Mouse (Mus musculus) layer of hippocampus, adult 6 months (tissue): ENCODE results near the gene Olfr310. TPM values are rescaled to one million over a fixed set of nuclear protein-coding genes. Genes with fewer than 3 reads are reported as not detected.

Source experiments
- long read RNA-seq, 2 experiments: library from polyadenylated mRNA; unstranded; transcript quantifications; one replicate each; pipeline ENCODE4 v2.0.0; 2019 to 2020
- microRNA-seq: library from miRNA; unstranded; fragments of <30 nt; microRNA quantifications from one replicate; pipeline ENCODE4 v1.2.0, GENCODE M21; 2020
- polyA plus RNA-seq: library from polyadenylated mRNA; unstranded; fragments of <200 nt; fragmentation: Nextera tagmentation; gene quantifications from 2 replicates; pipeline ENCODE4 v1.2.3, GENCODE M21; 2021

The Olfr310 gene
- not detected in 2 replicates for polyA plus RNA-seq
- long read RNA-seq, experiment 1, result 0 reads
- long read RNA-seq, experiment 2, result 0 reads

GRCm38 (mm10) chr7:86277072-86277471, at the start of gene Olfr310:
Olfr310 (minus strand) TSS chr7:86277172.

GRCm38 (mm10) chr7:86325530-86325929, 48.6 kb upstream of the Olfr310 start, which contains the start of gene Olfr308:
Olfr308 (minus strand) TSS chr7:86325630.

GRCm38 (mm10) chr7:86313608-86314007, 36.6 kb upstream of the Olfr310 start, which contains the start of gene Olfr309:
Olfr309 (minus strand) TSS chr7:86313708.

GRCm38 (mm10) chr7:86246208-86246607, 30.8 kb downstream of the Olfr310 start, which contains the start of gene Vmn2r76:
Vmn2r76 (minus strand) TSS chr7:86246308.

Small RNA genes within 50 kb of the gene (microRNA-seq; reads per million reads assigned to microRNA genes)
- not detected for gene Gm23192

Other genes starting within 250 kb of the Olfr310 start
- not detected in 2 replicates for gene Vmn2r75, start 105.4 kb downstream of the Olfr310 start, polyA plus RNA-seq
- gene Vmn2r76, start 30.9 kb downstream of the Olfr310 start, polyA plus RNA-seq, result not detected in 2 replicates
- not detected in 2 replicates for gene Olfr309, start 36.5 kb upstream of the Olfr310 start, polyA plus RNA-seq
- gene Olfr308, start 48.5 kb upstream of the Olfr310 start, polyA plus RNA-seq, result not detected in 2 replicates
- not detected in 2 replicates for gene Olfr307, start 60.4 kb upstream of the Olfr310 start, polyA plus RNA-seq
- gene Olfr305, start 89.8 kb upstream of the Olfr310 start, polyA plus RNA-seq, result not detected in 2 replicates
- gene Olfr304, start 109.5 kb upstream of the Olfr310 start, polyA plus RNA-seq, result not detected in 2 replicates
- not detected in 2 replicates for gene Olfr303, start 120.6 kb upstream of the Olfr310 start, polyA plus RNA-seq
- not detected in 2 replicates for gene Olfr301, start 126.7 kb upstream of the Olfr310 start, polyA plus RNA-seq
- gene Olfr299, start 182.7 kb upstream of the Olfr310 start, polyA plus RNA-seq, result not detected in 2 replicates
- gene Olfr298, start 215.3 kb upstream of the Olfr310 start, polyA plus RNA-seq, result not detected in 2 replicates
- gene Olfr297, start 242.8 kb upstream of the Olfr310 start, polyA plus RNA-seq, result not detected in 2 replicates